Mouse (Mus musculus): ENCODE measurements at regions not wholly inside any gene's neighbourhood (a gene's known extent, or its start where the extent isn't known, plus 50 kb on each side); places are given as distances from the start of the nearest gene placed in this dataset.

DNA sequence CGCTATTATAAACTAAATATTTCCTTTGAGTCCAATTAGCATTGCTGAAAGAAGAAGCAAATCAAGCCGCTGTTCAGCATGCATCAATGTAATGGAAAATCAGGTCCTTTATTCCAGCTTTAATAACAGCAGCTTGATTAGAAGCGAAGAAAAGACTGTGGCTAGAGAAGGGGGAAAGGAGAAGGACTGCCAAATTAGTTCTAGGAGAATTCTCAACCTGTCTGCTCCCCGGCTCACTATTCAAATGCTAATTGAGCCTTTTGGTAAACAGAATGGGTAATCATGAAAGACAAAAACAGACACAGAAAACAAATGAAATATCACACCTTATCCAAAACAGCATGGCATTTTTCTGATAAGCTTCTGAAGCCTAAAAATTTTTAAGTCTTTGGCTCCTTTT is 1098.5 kb downstream of the Mat2b start:
- 34% methylated on average over 4 of the region's 4 CpGs for WGBS
- no peak for ATAC-seq (ENCODE audit: insufficient read depth, low read depth)
- H3K9me3 ChIP-seq (replicated peaks; ENCODE audit: control insufficient read depth, low read length) = no peaks in the 10 kb centered on the region

DNA sequence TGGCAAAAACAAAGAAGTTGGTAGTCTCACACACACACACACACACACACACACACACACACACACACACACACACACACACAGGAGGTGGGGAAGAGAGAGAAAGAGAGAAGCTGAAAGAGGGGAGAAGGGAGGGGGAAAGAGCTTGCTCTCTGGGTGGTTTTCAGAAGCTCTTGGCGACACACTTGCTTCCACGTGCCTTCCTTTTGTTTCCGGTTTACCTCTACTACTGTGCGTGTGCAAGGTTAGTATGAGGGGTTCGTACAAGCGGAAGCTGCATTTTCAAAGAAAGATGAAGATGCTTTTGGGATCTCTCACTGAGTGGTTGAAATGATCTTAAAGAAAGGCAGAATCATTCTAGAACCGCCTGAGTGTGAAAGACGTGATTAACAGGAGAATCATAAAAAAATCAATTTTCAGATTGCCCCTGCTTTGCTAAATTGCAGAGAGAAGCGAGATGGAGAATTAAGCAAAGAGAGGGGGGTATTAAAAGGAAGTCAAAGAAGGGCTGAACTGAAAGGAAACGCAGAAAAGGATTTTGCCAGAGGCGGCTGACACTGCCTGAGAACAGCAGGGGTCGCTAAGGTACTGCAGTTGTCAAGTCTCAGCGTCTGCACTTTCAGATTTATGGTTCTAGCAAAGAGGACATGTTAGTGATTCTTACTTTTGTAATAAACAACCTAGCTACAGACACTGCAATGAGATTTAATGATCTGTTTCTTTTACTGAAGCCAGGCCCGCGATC is 1106.2 kb downstream of the Mat2b start:
- peak; percentile 73 for DNase-seq (ENCODE audit: low spot score)
- no peaks in the 10 kb centered on the region for H3K27me3 ChIP-seq (ENCODE audit: control insufficient read depth, insufficient read depth, low read length)
- H3K36me3 ChIP-seq (replicated peaks; ENCODE audit: control insufficient read depth, insufficient read depth, low read length) = no peaks in the 10 kb centered on the region
- no peak for ATAC-seq (ENCODE audit: insufficient read depth, low read depth)
- WGBS = 15% methylated on average over 15 of the region's 15 CpGs
- no peaks in the 10 kb centered on the region for H3K4me1 ChIP-seq (ENCODE audit: control insufficient read depth, insufficient read depth)
- TF ChIP-seq CTCF (IDR thresholded peaks at IDR 0.05; ENCODE audit: low read depth) (peak; percentile 78), EP300 (IDR thresholded peaks at IDR 0.05; ENCODE audit: low read depth) (no peak)
- no peak overlapping the region for H3K27ac ChIP-seq (ENCODE audit: low read depth)
- H3K9me3 ChIP-seq (replicated peaks; ENCODE audit: control insufficient read depth, low read length) = no peaks in the 10 kb centered on the region
- H3K4me3 ChIP-seq (ENCODE audit: low read depth, low read length) = peak overlapping the region; percentile 22; the same call in 1 of the 2 replicates
- peak overlapping the region; percentile 35 for H3K4me2 ChIP-seq (ENCODE audit: low read depth, low read length)
- no peak overlapping the region for H3K9ac ChIP-seq (replicated peaks; ENCODE audit: low read depth, low read length)

More for the DNA sequence above, 1098.5 kb downstream of the Mat2b start:
- no peak overlapping the region for H3K4me2 ChIP-seq (ENCODE audit: low read depth, low read length)
- H3K4me1 ChIP-seq (ENCODE audit: control insufficient read depth, insufficient read depth) = no peaks in the 10 kb centered on the region
- no peak overlapping the region for H3K9ac ChIP-seq (replicated peaks; ENCODE audit: low read depth, low read length)
- no peak for DNase-seq (ENCODE audit: low spot score)
- no peaks in the 10 kb centered on the region for H3K27me3 ChIP-seq (ENCODE audit: control insufficient read depth, insufficient read depth, low read length)
- H3K27ac ChIP-seq (ENCODE audit: low read depth) = no peak overlapping the region
- no peak overlapping the region for H3K4me3 ChIP-seq (ENCODE audit: low read depth, low read length)
- no peaks in the 10 kb centered on the region for H3K36me3 ChIP-seq (replicated peaks; ENCODE audit: control insufficient read depth, insufficient read depth, low read length)
- no peak for TF ChIP-seq EP300 (IDR thresholded peaks at IDR 0.05; ENCODE audit: low read depth)
- TF ChIP-seq CTCF (IDR thresholded peaks at IDR 0.05; ENCODE audit: low read depth) = no peak

DNA sequence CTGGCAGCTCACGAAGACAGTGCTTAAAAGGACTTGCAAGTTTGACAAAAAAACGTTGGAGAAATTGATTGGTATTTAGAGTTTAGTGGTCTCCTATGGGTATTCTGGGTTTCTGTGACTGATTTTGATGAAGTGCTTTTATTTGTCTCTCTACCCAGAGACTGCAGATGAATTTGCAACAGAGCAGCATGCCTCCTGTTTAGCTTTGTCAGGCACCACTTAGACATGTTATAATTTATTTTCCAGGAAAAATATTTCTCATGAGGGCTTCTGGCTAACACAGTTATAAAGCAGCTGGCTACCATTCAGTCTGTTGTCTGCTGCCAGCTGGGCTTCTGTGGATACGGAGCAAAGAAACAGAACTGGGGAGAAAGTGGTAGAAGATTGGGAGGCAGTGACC is 1136.7 kb downstream of the Mat2b start:
- H3K4me1 ChIP-seq (ENCODE audit: control insufficient read depth, insufficient read depth) = no peaks in the 10 kb centered on the region
- H3K4me2 ChIP-seq (ENCODE audit: low read depth, low read length) = no peak overlapping the region
- DNase-seq (ENCODE audit: low spot score) (no peak), ATAC-seq (ENCODE audit: insufficient read depth, low read depth) (no peak)
- no peak for TF ChIP-seq CTCF (IDR thresholded peaks at IDR 0.05; ENCODE audit: low read depth)
- no peak for TF ChIP-seq EP300 (IDR thresholded peaks at IDR 0.05; ENCODE audit: low read depth)
- no peak overlapping the region for H3K27ac ChIP-seq (ENCODE audit: low read depth)
- H3K9me3 ChIP-seq (replicated peaks; ENCODE audit: control insufficient read depth, low read length) = no peaks in the 10 kb centered on the region
- no peak overlapping the region for H3K9ac ChIP-seq (replicated peaks; ENCODE audit: low read depth, low read length)
- WGBS = 39% methylated on average over 3 of the region's 3 CpGs
- H3K36me3 ChIP-seq (replicated peaks; ENCODE audit: control insufficient read depth, insufficient read depth, low read length) = no peaks in the 10 kb centered on the region
- H3K27me3 ChIP-seq (ENCODE audit: control insufficient read depth, insufficient read depth, low read length) = no peaks in the 10 kb centered on the region
- H3K4me3 ChIP-seq (ENCODE audit: low read depth, low read length) = no peak overlapping the region

DNA sequence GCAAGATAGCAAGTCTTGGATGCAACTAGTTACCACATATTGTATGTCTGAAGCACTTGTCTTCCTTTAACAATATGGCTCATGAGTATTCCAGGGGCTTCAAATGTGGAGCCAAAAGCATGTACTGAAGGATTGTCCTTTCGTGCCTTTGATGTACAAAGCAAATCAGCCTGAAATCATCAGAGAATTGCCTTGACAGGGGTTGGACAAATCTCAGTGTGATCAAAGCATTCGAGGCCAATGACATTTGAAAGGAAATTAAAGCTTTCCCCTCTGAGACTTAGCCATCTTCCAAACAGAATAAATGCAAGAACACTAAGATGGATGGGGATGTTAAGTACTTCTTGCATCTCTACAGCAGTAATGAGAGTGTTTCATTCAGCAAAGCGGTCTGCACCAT is 1144.9 kb downstream of the Mat2b start:
- no peak for ATAC-seq (ENCODE audit: insufficient read depth, low read depth)
- 62% methylated on average over 3 of the region's 3 CpGs for WGBS
- TF ChIP-seq CTCF (IDR thresholded peaks at IDR 0.05; ENCODE audit: low read depth) (no peak), EP300 (IDR thresholded peaks at IDR 0.05; ENCODE audit: low read depth) (no peak)

GRCm38 (mm10) chr11:39524866-39525649 is 1169.9 kb downstream of the Mat2b start:
- Histone ChIP-seq H3K36me3 (replicated peaks; ENCODE audit: control insufficient read depth, insufficient read depth, low read length) (no peaks in the 10 kb centered on the region), H3K4me3 (ENCODE audit: low read depth, low read length) (no peak overlapping the region)
- WGBS = 46% methylated on average over 7 of the region's 7 CpGs

More for the DNA sequence above, 1144.9 kb downstream of the Mat2b start:
- Histone ChIP-seq H3K9me3 (replicated peaks; ENCODE audit: control insufficient read depth, low read length) (no peaks in the 10 kb centered on the region), H3K9ac (replicated peaks; ENCODE audit: low read depth, low read length) (no peak overlapping the region), H3K4me1 (ENCODE audit: control insufficient read depth, insufficient read depth) (no peaks in the 10 kb centered on the region), H3K27me3 (ENCODE audit: control insufficient read depth, insufficient read depth, low read length) (no peaks in the 10 kb centered on the region), H3K4me2 (ENCODE audit: low read depth, low read length) (no peak overlapping the region), H3K36me3 (replicated peaks; ENCODE audit: control insufficient read depth, insufficient read depth, low read length) (no peaks in the 10 kb centered on the region), H3K4me3 (ENCODE audit: low read depth, low read length) (no peak overlapping the region), H3K27ac (ENCODE audit: low read depth) (no peak overlapping the region)
- no peak for DNase-seq (ENCODE audit: low spot score)

More at GRCm38 (mm10) chr11:39524866-39525649, 1169.9 kb downstream of the Mat2b start:
- Histone ChIP-seq H3K9ac (replicated peaks; ENCODE audit: low read depth, low read length) (no peak overlapping the region), H3K9me3 (replicated peaks; ENCODE audit: control insufficient read depth, low read length) (no peaks in the 10 kb centered on the region), H3K4me2 (ENCODE audit: low read depth, low read length) (no peak overlapping the region), H3K27me3 (ENCODE audit: control insufficient read depth, insufficient read depth, low read length) (no peaks in the 10 kb centered on the region), H3K4me1 (ENCODE audit: control insufficient read depth, insufficient read depth) (no peaks in the 10 kb centered on the region), H3K27ac (ENCODE audit: low read depth) (no peak overlapping the region)
- DNase-seq (ENCODE audit: low spot score) (no peak), ATAC-seq (ENCODE audit: insufficient read depth, low read depth) (no peak)
- no peak for TF ChIP-seq EP300 (IDR thresholded peaks at IDR 0.05; ENCODE audit: low read depth)
- TF ChIP-seq CTCF (IDR thresholded peaks at IDR 0.05; ENCODE audit: low read depth) = no peak
